Mouse (Mus musculus) testis, adult 10 weeks (tissue): ENCODE measurements around the gene Commd3. TPM values are rescaled to one million over a fixed set of nuclear protein-coding genes. Genes with fewer than 3 reads are reported as not detected.

Experiments
- polyA plus RNA-seq: library from polyadenylated mRNA; stranded (reverse); fragments of 350-450 nt; fragmentation: Illumina TruSeq; extraction: RNeasy Lipid Tissue Mini Kit (QIAGEN cat#74804); gene quantifications from one replicate; pipeline ENCODE4 v1.2.3, GENCODE M21; 2014; ENCODE audit warnings: low read depth, low replicate concordance

The Commd3 gene
- polyA plus RNA-seq, result 231 TPM

DNA sequence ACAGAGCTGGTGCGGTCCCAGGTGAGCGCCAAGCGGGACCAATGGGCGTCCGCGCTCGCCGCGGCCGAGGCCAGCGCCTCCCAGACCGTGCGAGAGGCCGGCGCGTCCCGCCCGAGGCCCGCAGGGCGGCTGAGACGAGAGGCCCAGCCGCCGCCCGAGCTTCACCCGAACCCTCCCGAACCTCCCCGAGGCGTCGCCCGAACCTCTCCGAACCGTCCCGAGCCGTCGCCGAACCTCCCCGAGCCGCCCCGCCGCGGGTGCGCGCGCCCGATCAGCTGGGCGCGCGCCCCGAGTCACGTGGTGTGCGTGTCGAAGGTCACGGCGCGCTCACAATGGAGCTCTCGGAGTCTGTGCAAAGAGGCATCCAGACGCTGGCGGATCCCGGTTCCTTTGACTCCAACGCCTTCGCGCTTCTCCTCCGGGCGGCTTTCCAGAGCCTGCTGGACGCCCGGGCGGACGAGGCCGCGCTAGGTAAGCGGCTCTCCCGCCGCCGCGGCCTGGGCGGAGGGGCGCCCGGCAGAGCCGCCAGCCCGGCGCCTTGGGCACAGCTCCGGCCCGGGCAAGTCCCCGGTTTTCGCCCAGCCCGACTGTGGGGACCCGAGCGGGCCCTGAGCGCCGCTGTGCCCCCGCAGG is at the start of gene Commd3:
Commd3 (plus strand) TSS at position 252 of the 633 bp plus-strand sequence.

DNA sequence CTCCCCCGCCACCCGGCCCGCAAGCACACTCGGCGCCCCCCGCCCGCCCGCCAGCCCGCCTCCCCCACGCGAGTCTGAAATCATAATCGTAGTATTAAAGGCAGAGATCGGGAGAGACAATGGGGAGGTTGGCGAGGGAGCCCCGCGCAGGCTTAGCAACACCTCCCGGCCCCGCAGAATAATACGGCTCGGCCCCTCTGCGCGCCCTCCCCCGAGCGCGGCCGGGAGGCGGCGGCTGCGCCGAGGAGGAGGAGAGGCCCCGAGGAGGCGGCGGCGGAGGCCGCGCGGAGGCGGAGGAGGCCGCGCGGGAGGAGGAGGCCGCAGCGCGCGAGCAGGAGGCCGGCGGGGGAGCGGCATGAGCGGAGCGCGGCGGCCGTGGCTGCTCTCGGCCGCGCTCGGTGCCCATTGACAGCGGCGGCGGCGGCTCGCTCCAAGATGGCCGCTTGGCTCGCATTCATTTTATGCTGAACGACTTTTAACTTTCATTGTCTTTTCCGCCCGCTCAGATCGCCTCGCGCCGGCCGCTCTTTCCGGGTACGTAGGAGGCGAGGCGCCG is 4.8 kb downstream of the Commd3 start, which contains the start of gene Bmi1:
Bmi1 (plus strand) TSS at position 83 of the 556 bp plus-strand sequence.

DNA sequence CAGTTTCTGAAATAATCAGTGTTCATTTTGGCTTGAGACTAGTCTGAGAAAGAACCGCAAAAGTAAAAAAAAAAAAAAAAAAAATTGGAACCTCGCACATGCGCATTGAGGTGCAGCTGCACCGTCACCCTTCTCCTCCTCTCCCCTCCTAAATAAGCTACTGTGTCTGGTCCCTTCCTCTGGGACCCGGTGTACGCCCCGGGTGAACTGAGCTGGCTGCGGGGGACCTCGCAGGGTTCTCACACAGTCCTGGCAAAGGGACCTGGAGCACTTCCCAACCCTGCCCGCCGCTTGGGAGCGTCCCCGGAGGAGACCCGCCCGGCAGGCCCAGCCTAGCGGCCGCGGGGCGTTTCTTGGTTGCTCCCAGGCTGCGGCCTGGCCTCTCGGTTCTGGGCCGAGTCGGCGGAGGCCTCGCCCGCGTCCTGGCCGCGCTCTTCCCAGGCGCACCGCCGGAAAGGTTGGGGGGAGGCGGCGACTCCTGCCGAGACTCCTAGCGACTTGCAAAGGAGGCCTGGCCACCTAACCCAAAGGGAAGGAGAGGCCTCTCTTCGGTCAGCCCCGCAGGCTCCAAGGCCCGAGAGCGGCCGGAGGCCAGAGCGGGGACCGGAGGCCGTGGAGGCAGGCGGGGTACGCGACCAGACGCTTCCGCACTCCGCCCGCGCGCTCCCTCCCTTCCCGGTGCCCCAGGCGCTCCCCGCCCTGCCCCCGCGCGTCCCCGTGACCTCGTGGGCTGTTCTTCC is 21.9 kb downstream of the Commd3 start, which contains the start of gene Spag6:
Spag6 (plus strand) TSS at position 162 of the 740 bp plus-strand sequence.

Other genes with a start within 250 kb of the Commd3 start
- gene Bmi1, start 4.6 kb downstream of the Commd3 start, polyA plus RNA-seq, result 604 TPM
- 66.8 TPM for gene Spag6, start 21.6 kb downstream of the Commd3 start, polyA plus RNA-seq